In the genomic region with DNA sequence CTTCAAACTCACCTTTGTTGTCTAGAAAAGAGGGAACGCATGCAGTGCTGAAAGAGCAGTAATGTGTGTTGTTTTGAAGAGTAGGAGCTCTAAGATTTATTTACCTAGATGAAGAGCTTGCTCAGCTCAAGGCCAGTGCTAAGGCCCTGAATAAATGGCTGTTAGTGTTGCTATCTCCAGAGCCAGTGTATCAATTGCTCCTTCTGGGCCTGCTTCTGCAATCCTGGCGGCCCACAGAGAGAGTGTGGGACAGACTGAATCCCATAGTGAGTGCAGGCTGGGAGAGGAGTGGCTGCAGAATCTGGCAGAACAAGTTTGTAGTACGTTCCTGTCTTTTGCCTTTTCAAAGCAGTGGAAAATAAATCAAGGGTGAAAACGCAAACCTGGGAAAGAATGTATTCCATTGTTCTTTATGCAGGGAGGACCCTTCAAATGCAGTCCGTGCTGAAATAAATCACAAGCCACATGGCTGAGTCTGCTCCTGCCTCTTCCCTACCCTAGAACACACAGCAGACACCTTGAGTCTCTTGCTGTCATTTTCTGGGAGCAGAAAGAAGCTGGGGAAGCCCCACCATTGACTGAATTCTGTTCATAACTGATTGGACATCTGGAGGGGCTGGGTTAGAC, we compare ENCODE assay signal across 11 mouse cellular contexts.
DNase-seq lines count a peak whose midpoint lies in the region; ATAC-seq and TF ChIP-seq lines count a peak whose summit lies in the region.
"Had no signal": no experiment of that assay in that cellular context is flagged by ENCODE, and none has a peak within 500 bp of the region (broad histone marks: within the 10 kb centered on the region; RNA-seq: fewer than 3 reads in every experiment).

No protein-coding gene starts in this region.

- no peak overlapping the region for H3K4me2 ChIP-seq in forebrain, postnatal 0 days (ENCODE audit: low read depth)
- H3K4me2 ChIP-seq in forebrain, embryonic 15.5 days (replicated peaks): no peak overlapping the region
- no peak overlapping the region for H3K4me2 ChIP-seq in lung, embryonic 15.5 days
- no peak overlapping the region for H3K4me2 ChIP-seq in embryonic facial prominence, embryonic 15.5 days (replicated peaks)
- no peak overlapping the region for H3K4me2 ChIP-seq in neural tube, embryonic 14.5 days (ENCODE audit: low read depth, low read length)
- H3K4me2 ChIP-seq: liver, embryonic 15.5 days had no signal

- peaks cover 8% of the 10 kb centered on the region; the same call in 1 of the 2 replicates for H3K4me1 ChIP-seq in forebrain, postnatal 0 days (ENCODE audit: insufficient read depth)
- peaks cover 15% of the 10 kb centered on the region for H3K4me1 ChIP-seq in forebrain, embryonic 15.5 days
- H3K4me1 ChIP-seq in lung, embryonic 15.5 days: peaks cover 36% of the 10 kb centered on the region
- peaks cover 34% of the 10 kb centered on the region for H3K4me1 ChIP-seq in embryonic facial prominence, embryonic 15.5 days
- H3K4me1 ChIP-seq in neural tube, embryonic 14.5 days (ENCODE audit: control insufficient read depth, insufficient read depth, low read length): peaks cover 19% of the 10 kb centered on the region; the same call in 1 of the 2 replicates
- H3K4me1 ChIP-seq: liver, embryonic 15.5 days had no signal

- no peak for DNase-seq in forebrain, postnatal 0 days
- no peak for DNase-seq in lung, postnatal 10 days
- DNase-seq in left cerebral cortex, adult 11 months (ENCODE audit: low spot score): no peak
- DNase-seq in testis, postnatal 10 days (ENCODE audit: low spot score): no peak
- DNase-seq: layer of hippocampus, adult 9-11 months; right cerebral cortex, adult 18-20 months had no signal

- no peaks in the 10 kb centered on the region for H3K36me3 ChIP-seq in forebrain, postnatal 0 days (ENCODE audit: insufficient read depth)
- H3K36me3 ChIP-seq in forebrain, embryonic 15.5 days: no peaks in the 10 kb centered on the region
- H3K36me3 ChIP-seq in lung, embryonic 15.5 days: no peaks in the 10 kb centered on the region; the same call in 1 of the 2 replicates
- peaks cover 12% of the 10 kb centered on the region; the same call in 1 of the 2 replicates for H3K36me3 ChIP-seq in embryonic facial prominence, embryonic 15.5 days
- H3K36me3 ChIP-seq in neural tube, embryonic 14.5 days (ENCODE audit: control insufficient read depth, insufficient read depth, low read length): no peaks in the 10 kb centered on the region
- H3K36me3 ChIP-seq: liver, embryonic 15.5 days had no signal

- 0 out of 2 replicates have a peak overlapping the region, but pooled peaks have one; percentile 2 for H3K27ac ChIP-seq in forebrain, postnatal 0 days (ENCODE audit: low read depth, low read length)
- H3K27ac ChIP-seq in forebrain, embryonic 15.5 days (replicated peaks): no peak overlapping the region
- peak overlapping the region; percentile 85 for H3K27ac ChIP-seq in lung, embryonic 15.5 days
- H3K27ac ChIP-seq in embryonic facial prominence, embryonic 15.5 days (replicated peaks): peak overlapping the region; percentile 75
- 0 out of 2 replicates have a peak overlapping the region, but pooled peaks have one; percentile 18 for H3K27ac ChIP-seq in neural tube, embryonic 14.5 days (ENCODE audit: low read depth, low read length)
- H3K27ac ChIP-seq: liver, embryonic 15.5 days had no signal

- WGBS in forebrain, postnatal 0 days: 25% methylated on average over 5 of the region's 5 CpGs
- 38% methylated on average over 5 of the region's 5 CpGs for WGBS in forebrain, embryonic 15.5 days
- WGBS in lung, embryonic 15.5 days: 35% methylated on average over 5 of the region's 5 CpGs
- WGBS in embryonic facial prominence, embryonic 15.5 days: 29% methylated on average over 5 of the region's 5 CpGs
- 17% methylated on average over 5 of the region's 5 CpGs for WGBS in neural tube, embryonic 14.5 days

- no peak overlapping the region for H3K9ac ChIP-seq in forebrain, postnatal 0 days
- no peak overlapping the region for H3K9ac ChIP-seq in forebrain, embryonic 15.5 days (replicated peaks)
- no peak overlapping the region for H3K9ac ChIP-seq in lung, embryonic 15.5 days
- no peak overlapping the region for H3K9ac ChIP-seq in embryonic facial prominence, embryonic 15.5 days
- no peak overlapping the region for H3K9ac ChIP-seq in neural tube, embryonic 14.5 days (replicated peaks; ENCODE audit: low read depth, low read length)
- H3K9ac ChIP-seq: liver, embryonic 15.5 days had no signal

- ATAC-seq in forebrain, postnatal 0 days: no peak
- no peak for ATAC-seq in forebrain, embryonic 15.5 days (replicated peaks)
- no peak for ATAC-seq in lung, embryonic 15.5 days (ENCODE audit: borderline replicate concordance, extremely low read depth, low FRiP score, low TSS enrichment)
- no peak for ATAC-seq in embryonic facial prominence, embryonic 15.5 days (ENCODE audit: insufficient number of reproducible peaks, low FRiP score, low TSS enrichment, low read depth)
- ATAC-seq in neural tube, embryonic 14.5 days (ENCODE audit: low read depth): no peak

- no peaks in the 10 kb centered on the region for H3K27me3 ChIP-seq in forebrain, postnatal 0 days (ENCODE audit: insufficient read depth, low read length)
- H3K27me3 ChIP-seq in forebrain, embryonic 15.5 days: no peaks in the 10 kb centered on the region
- no peaks in the 10 kb centered on the region for H3K27me3 ChIP-seq in lung, embryonic 15.5 days
- H3K27me3 ChIP-seq in embryonic facial prominence, embryonic 15.5 days: no peaks in the 10 kb centered on the region
- no peaks in the 10 kb centered on the region for H3K27me3 ChIP-seq in neural tube, embryonic 14.5 days (ENCODE audit: control insufficient read depth, insufficient read depth, low read length)
- H3K27me3 ChIP-seq: liver, embryonic 15.5 days had no signal

- no peak overlapping the region for H3K4me3 ChIP-seq in forebrain, postnatal 0 days (ENCODE audit: low read depth, low read length)
- no peak overlapping the region for H3K4me3 ChIP-seq in forebrain, embryonic 15.5 days
- no peak overlapping the region for H3K4me3 ChIP-seq in lung, embryonic 15.5 days
- H3K4me3 ChIP-seq in embryonic facial prominence, embryonic 15.5 days (replicated peaks): no peak overlapping the region
- no peak overlapping the region for H3K4me3 ChIP-seq in neural tube, embryonic 14.5 days (ENCODE audit: low read depth, low read length)
- H3K4me3 ChIP-seq: liver, embryonic 15.5 days had no signal

- TF ChIP-seq CTCF in forebrain, postnatal 0 days (IDR thresholded peaks at IDR 0.05; ENCODE audit: low read depth): no peak

- H3K9me3 ChIP-seq in forebrain, postnatal 0 days (ENCODE audit: low read length): no peaks in the 10 kb centered on the region
- H3K9me3 ChIP-seq in forebrain, embryonic 15.5 days: no peaks in the 10 kb centered on the region
- H3K9me3 ChIP-seq in lung, embryonic 15.5 days: no peaks in the 10 kb centered on the region
- no peaks in the 10 kb centered on the region for H3K9me3 ChIP-seq in embryonic facial prominence, embryonic 15.5 days (replicated peaks)
- no peaks in the 10 kb centered on the region for H3K9me3 ChIP-seq in neural tube, embryonic 14.5 days (ENCODE audit: control insufficient read depth, low read length)
- H3K9me3 ChIP-seq: liver, embryonic 15.5 days had no signal
